Mouse (Mus musculus) heart, adult 9 months (tissue): ENCODE measurements around the gene Sipa1l1.

ENCODE experiments used
- DNase-seq, 2 experiments: peaks; one replicate each; pipeline ENCODE4 v3.0.0; 2022; ENCODE audit warnings: low spot score in 2 of 2

Gene Sipa1l1

GRCm38 (mm10) chr12:82425853-82426252 lies 256.7 kb downstream of the Sipa1l1 start:
- no peak for DNase-seq

DNA sequence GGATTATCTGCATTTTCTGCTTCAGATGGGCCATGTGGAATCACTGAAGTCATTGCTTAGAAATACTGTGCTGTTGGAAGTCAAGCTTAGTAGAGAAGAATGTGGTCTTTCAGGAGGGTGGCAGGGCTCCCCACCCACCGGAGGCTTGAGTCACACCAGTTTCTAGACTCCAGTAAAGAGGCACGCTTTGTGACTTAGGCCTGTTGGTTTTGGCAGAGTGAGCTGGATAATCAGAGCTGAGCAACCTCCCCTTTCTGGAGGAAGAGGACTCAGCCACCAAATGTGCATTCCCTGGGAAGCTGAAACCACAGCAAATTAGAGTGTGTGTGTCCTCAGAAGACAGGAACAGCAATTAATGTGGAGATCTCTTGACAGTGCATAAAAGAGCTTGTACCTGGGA lies 258.3 kb downstream of the Sipa1l1 start:
- peak; percentile 17 to 34 for DNase-seq

GRCm38 (mm10) chr12:82428466-82428865 lies 259.3 kb downstream of the Sipa1l1 start:
- DNase-seq = no peak

DNA sequence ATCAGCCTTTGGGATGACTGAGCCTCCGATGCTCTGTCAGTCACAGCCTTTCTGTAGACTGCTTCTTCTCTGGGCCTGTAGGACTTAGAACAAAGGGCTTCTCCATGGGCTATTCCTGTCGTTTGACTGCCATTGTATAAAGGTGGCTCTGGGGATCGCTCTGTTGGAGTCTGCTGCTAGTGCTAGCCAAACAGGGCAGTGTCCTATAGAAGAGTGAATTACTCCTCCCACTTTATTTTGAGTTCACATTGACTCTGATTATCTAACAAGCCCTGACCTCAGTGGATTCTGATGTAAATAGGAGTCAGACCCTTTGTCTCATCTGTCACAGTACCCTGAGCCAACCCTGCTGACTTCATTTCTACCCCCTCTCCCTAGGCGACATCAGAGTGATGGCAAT lies 264.2 kb downstream of the Sipa1l1 start:
- no peak for DNase-seq

DNA sequence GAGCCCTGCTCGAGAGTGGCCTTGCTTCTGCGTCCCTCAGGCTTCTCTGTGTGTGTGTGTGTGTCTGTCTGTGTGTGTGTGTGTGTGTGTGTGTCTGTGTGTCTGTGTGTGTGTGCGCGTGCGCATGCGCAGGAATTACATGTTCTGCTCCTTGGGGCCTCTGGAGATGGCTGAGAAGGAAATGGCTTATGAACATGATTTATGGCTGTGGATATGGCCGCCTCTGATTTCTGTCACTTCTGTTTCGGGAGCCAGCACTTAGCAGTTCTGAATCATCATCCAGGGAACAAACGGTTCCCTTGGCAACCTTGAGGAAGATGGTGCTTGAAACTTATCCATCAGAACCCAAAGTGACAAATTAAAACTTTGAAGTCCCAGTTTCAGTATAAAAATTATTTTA lies 265.5 kb downstream of the Sipa1l1 start:
- no peak for DNase-seq

DNA sequence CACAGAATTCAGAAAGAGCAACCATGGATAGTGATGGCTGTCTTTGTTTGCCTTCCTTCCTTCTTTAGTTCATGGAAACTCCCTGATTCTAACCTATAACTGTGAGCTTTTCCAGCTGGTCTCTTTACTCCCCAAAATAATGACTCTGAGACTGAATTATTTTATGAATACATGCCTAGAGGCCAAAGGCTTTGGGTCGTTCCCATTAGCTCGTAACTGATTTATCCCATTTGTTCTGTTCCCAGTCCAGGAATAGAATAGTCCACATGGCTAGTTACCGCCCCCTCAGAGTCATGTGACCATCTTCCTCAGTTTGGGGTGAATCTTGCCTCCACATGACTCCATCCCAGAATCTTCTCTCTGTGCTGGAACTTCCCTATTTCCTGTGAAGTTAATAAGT lies 272.4 kb downstream of the Sipa1l1 start:
- no peak for DNase-seq

DNA sequence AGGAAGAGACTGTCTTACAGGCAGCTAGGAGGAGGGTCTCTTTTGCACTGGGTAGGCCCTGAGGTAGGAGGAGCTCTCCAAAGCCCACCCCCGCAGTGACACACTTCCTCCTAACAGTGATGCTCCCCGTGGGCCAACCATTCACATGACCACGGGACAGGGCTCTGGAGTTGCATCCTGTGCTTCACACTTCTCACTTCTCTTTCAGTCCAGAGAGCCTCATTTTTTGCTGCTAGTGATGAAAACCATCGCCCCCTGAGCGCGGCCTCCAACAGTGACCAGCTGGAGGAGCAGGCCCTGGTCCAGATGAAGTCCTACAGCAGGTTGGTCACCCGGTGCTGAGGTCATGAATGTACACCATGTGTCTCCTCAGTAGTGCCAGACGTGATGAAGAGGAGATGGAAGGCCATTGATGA lies 277.5 kb downstream of the Sipa1l1 start:
- no peak for DNase-seq

DNA sequence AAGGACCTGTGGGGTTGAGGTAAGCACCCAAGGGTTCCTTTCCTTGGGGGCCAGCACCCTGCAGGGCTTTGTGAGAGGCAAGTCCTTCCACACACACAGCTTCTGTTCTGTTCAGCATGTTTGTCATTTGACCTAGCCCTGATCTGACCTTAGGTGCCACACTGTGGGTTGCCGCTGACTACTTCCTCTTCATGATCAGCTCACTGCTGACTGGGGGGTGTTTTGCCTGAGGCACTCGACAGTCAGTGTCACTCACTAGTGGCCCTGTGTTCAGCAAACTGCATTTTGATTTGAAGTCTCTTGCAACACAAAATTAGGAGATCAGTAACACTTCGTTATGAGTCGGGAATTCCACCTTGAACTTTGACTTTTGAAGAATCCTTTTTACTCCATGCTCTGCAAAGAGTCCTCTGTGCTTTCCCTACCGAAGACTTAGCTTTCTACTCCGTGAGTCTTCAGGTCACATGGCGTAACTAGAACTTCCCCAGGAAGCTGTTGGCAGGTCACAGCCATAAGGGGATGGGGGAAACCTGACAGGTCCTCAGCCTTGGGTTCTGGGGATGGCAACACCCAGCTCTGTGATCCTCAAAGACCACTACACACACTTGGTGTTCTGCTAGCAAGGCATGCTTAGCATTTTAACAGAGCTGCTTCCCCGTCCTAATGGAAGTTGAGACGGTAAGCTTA lies 279.2 kb downstream of the Sipa1l1 start:
- no peak for DNase-seq

GRCm38 (mm10) chr12:82452428-82452827 lies 283.3 kb downstream of the Sipa1l1 start:
- DNase-seq = no peak

DNA sequence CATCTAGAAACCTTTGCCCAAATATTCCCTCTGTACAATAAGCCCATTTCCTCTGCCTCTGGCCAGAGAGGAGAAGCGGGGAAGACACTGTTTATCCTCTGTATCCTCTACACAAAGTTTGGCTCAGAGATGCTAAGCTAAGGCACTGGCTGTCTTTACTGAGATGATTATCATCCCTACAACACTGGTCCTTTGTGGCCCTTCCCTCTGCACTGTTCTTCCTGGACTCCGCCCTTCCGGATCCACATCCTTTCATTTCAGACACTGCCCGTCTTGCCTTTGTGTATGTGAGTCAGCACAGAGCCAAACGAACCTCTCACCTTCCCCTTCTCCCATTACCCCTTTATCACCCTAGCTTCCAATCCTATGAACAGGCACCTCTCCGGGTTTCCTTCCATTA lies 285.3 kb downstream of the Sipa1l1 start:
- DNase-seq = no peak

DNA sequence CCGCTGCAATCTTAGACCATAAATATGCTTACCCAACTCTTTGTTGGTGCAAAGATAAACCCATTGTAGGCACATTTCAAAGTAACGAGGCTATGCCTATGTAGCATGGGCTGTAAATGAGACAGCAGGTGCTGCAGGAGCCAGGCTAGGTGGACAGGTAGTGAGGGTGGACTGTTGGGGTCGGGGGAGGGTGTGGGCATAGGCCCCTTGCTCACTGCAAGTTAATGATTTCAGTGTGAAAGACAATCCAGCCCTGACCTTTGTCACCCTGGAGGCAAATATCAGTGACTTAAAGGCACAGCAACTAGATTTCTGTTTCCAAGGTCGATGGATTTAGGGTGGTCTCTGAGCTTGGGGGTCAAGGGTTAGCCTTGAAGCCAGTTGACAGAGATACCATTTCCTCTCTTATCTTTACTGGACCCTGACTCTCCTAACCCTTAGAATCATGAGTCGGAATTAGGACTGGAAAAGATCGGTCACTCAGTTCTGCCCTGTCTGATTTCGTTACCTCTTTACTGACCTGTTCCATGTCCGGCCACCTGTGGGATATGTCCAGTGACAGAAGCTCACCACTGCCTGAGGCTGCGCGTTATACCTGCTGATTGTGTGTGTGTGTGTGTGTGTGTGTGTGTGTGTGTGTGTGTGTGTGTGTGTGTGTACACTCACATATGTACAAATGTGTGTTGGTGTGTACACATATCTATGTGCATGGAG lies 286.7 kb downstream of the Sipa1l1 start:
- no peak for DNase-seq

DNA sequence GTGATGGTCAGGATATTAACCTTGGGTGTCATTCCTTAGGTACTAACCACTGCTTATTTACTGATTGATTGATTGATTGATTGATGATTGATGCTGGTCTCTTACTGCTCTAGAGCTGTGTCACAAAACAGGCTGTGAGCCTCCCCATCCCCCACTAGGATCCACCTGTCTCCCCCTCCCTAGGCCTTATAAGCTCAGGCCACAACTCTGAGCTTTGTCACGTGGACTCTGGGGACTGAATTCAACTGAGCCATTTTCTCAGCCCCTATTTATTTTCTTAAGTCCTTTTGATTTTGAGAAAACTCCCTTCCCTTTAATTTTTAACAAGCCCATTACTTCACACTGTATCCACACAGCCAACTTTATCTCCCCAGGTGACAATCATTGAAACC lies 287.3 kb downstream of the Sipa1l1 start:
- DNase-seq = no peak

DNA sequence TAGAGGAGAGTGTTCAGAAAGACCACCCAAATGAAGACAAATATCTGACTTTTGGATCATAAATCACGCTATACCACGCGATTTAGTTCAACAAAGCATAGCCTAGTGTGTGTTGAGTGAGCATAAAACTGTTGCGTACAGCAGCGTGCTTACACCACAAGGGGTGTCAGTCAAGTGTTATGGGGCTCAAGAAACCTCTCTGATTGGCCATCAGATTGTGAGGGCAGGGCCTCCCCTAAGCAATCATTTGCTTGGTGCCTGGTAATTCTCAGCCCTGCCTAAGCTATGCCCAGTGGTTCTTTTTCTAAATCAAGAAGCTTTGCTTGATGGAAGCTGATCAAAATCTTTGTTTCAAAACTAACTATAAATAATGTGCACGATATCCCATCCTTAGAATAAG lies 288.5 kb downstream of the Sipa1l1 start:
- no peak for DNase-seq

DNA sequence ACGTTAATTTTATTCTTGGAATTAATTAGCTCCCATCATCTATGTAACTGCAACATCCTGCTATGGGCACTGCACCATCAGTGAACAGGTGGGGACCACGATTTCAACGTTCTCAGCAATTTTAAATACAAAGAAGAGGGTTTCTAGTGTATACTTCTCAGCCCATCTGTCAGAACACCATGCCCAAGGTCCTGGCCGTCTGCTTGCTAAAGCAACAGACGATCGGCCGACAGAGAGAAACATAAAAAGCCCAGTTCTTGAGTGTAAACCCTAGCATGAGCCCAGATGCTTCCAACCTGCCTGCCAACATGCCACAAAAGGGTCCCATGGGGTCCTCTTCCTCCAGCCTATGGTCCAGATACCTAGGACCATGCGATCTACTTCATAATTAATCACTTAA lies 288.9 kb downstream of the Sipa1l1 start:
- DNase-seq = no peak

- DNase-seq = no peak
Observed at GRCm38 (mm10) chr12:82467234-82467633, 298.1 kb downstream of the Sipa1l1 start.

DNA sequence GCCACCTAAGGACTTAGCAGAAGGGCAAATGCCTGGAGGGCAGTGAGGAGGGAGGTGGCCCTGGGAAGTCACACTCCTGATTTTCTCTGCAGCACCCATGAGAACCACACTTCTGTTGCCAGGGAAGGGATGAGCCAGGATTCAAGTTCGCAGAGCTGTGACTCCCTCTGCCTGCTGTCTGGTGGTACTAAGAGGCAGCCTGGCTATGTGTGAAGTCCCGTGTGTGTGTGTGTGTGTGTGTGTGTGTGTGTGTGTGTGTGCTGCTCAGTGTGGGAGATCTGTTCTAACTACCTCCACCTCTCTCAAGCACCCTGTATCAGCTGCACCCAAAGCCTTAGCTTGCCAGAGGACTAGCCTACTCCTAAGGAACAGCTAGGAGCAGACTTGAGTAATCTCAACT lies 298.5 kb downstream of the Sipa1l1 start:
- DNase-seq = no peak

- DNase-seq = peak in 1 of 2 experiments; percentile 24
Observed at GRCm38 (mm10) chr12:82468416-82468815, 299.3 kb downstream of the Sipa1l1 start.

DNA sequence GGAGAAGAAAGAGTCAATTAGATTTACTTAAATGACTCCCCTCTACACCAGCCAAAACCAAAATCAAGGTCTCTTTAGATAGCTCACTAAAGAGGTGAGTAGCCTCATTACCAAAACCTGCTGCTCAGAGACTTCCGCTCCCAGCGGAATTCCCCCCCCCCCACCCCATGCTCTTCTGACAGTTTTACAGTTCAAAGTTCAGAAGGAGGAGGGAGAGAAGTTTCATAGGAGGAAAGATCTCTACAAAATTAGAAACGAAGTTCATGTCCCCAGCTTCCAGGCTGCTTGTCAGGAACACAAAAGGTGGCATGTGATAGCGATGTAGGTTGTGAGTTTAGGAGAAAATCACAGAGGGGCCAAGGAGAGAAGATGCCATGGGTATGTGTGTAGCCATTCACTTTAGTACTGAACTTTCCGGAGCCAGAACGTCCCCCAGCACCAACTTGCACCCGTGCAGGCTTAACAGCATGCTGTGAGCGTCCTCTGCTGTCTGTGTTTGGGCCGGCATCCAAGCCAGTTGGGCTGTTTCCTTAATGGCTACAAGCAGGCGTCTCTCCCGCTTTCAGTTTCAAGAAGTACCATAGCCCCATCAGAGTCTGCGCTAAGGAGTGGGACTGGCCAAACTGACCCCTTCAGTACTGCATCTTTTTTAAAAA lies 300.7 kb downstream of the Sipa1l1 start:
- peak; percentile 83 to 88 for DNase-seq

GRCm38 (mm10) chr12:82470362-82470936 lies 301.3 kb downstream of the Sipa1l1 start:
- peak; percentile 68 to 70 for DNase-seq

- no peak for DNase-seq
Observed at GRCm38 (mm10) chr12:82472796-82473195, 303.7 kb downstream of the Sipa1l1 start.

GRCm38 (mm10) chr12:82473238-82473637 lies 304.1 kb downstream of the Sipa1l1 start:
- DNase-seq = no peak

GRCm38 (mm10) chr12:82474409-82474808 lies 305.3 kb downstream of the Sipa1l1 start:
- DNase-seq = no peak

GRCm38 (mm10) chr12:82476028-82476427 lies 306.9 kb downstream of the Sipa1l1 start:
- DNase-seq = no peak
